Mouse (Mus musculus): ENCODE measurements around the gene Dpf2.

- TF ChIP-seq CTCF (IDR thresholded peaks at IDR 0.05; ENCODE audit: low read depth) (no peak), EP300 (optimal IDR thresholded peaks at IDR 0.05) (no peak)
These were observed 48.0 kb downstream of the Dpf2 start for GRCm38 (mm10) chr19:5864710-5865398.

Measured in stomach, postnatal 0 days (tissue).